Mouse (Mus musculus) gastrocnemius, adult 2 months (tissue): Measurements from ENCODE around the gene Itprid2. TPM values are rescaled to one million over a fixed set of nuclear protein-coding genes. Genes with fewer than 3 reads are reported as not detected.

ENCODE experiments used
- DNase-seq: peaks from one replicate; pipeline ENCODE4 v3.0.0; 2022
- H3K27ac ChIP-seq: fragments of 200-600 bp; 2 replicates; pipeline ENCODE4 v1.8.1; 2022; ENCODE audit warnings: mild to moderate bottlenecking
- H3K4me3 ChIP-seq: fragments of 200-600 bp; 2 replicates; pipeline ENCODE4 v1.8.1; 2022; ENCODE audit warnings: mild to moderate bottlenecking, moderate library complexity
- CTCF ChIP-seq: fragments of 200-600 bp; IDR thresholded peaks from 2 replicates; pipeline ENCODE4 v1.8.1; 2022; ENCODE audit warnings: antibody characterized with exemption, mild to moderate bottlenecking, moderate library complexity
- intact Hi-C: fragments of 180-260 bp; cut with DNase I; formaldehyde crosslinking; loops from one replicate; pipeline ENCODE4 v1.15.1; 2025
- total RNA-seq, 2 experiments: library from RNA; stranded (reverse); gene quantifications; 2 replicates each; pipeline ENCODE4 v1.2.3; 2021

The Itprid2 gene
- total RNA-seq, 2 experiments from 2014 or later = 14.6 to 17.5 TPM

DNA sequence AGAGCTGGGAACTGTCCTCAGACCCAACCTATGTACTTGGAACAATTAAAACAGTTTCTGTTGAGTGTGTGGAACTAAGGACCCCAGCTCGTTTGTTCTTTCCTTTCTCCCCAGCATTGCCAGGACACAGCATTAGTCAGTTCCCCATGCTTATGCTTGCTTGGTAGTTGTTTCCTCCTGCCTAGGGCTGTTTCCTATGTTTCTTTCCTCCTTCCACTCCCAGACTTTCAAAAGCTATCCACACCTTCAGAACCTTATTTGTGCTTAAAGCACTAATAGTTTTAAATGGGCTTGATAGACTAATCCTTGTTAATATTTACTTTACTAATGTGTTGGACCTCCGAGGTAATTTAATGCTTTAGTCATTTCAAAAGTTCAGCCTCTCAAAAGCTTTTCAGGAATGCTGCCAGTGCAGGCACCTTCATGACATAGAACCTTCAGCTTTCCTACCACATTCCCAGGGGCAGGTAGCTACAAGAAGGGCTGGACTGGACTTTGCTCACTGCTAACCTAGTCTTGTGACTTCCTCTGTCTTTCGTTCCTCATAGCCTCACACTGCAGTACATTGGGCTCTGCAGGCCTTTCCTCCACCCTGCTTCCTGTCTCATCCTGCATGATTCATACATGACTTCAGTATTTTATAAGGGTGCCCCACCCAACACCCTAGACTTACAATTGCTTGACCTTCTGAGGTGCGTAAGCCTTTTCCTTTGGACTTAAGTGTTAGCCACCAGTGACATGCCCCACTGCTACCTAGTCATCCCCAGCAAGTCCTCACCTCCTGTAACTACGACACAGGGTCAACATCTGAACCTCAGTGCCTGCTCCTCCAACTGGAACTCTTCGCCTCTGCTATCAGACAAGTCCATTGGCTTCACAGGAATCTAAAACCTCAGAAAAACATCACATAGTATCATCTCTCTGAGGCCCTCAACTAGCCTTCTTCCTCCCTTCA lies 16.3 kb upstream of the Itprid2 start:
- no peak for DNase-seq
- Histone ChIP-seq H3K27ac (no peak overlapping the region), H3K4me3 (no peak overlapping the region)
- intact Hi-C loops = no loop called here
- no peak for TF ChIP-seq CTCF

DNA sequence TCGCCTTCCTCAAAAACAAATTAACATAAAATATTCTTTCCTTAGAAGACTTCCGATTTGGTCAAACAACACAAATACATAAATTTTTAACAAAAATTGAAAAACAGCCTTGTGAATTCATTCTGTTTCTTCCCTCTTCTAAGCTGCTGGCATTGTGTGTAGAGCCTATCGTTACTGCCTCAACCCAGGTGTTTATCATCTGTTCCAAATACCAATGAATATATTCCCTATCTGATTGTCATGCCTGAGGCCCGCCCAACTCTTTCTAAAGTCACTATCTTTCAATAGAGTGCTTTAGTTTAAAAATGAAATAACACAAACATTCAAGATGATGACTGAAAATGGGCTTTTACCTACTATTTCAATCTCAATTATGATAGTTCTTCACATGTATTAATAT lies 11.9 kb upstream of the Itprid2 start:
- DNase-seq = no peak
- intact Hi-C loops = no loop called here
- H3K27ac ChIP-seq = no peak overlapping the region
- no peak for TF ChIP-seq CTCF
- no peak overlapping the region for H3K4me3 ChIP-seq

DNA sequence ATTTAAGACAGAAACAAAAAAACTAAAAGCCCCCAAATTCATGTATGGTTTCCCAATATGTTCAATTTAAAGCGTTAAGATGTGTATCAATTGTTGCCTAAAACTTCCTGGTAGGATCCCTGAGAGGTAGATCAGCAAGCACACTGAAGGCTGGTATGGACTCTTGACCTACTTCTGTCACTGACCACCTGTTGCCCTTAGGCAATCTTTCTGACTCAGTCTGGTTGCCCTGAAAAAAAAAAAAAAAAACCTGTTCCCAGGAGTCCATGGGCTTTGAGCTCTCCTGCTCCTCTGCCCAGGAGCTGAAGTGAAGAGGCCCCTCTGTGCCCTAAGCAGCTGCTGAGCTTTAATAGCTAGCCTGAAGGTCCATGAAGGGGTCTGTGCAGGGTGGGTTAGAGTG lies 7.5 kb upstream of the Itprid2 start:
- no peak for TF ChIP-seq CTCF
- intact Hi-C loops = loop anchor here (5.0 kb wide), 1 partner anchor 55 kb away; no protein-coding TSS in a partner anchor
- peak overlapping the region; percentile 73 for H3K27ac ChIP-seq
- peak; percentile 18 for DNase-seq
- H3K4me3 ChIP-seq = no peak overlapping the region

DNA sequence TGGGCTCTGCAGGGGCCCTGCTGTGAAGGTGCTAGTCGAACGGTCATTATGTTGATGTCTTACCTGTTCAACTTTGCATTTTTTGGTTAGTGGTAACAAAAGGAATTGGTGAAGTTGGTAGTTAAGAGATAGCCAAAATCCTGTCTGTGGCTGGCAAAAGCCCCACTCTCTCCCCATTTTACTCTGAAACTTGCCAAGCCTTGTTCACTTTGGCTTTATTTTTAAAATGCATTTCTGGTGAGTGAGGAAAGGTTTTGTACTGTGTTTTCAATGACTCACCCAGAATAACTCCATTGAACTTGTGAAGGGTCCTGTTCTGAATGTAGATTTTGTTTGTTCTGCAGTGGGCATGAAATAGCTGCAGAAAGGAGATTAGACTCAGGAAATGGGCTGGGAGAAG lies 4.9 kb upstream of the Itprid2 start:
- intact Hi-C loops = no loop called here
- H3K4me3 ChIP-seq = no peak overlapping the region
- TF ChIP-seq CTCF = no peak
- DNase-seq = no peak
- H3K27ac ChIP-seq = no peak overlapping the region

DNA sequence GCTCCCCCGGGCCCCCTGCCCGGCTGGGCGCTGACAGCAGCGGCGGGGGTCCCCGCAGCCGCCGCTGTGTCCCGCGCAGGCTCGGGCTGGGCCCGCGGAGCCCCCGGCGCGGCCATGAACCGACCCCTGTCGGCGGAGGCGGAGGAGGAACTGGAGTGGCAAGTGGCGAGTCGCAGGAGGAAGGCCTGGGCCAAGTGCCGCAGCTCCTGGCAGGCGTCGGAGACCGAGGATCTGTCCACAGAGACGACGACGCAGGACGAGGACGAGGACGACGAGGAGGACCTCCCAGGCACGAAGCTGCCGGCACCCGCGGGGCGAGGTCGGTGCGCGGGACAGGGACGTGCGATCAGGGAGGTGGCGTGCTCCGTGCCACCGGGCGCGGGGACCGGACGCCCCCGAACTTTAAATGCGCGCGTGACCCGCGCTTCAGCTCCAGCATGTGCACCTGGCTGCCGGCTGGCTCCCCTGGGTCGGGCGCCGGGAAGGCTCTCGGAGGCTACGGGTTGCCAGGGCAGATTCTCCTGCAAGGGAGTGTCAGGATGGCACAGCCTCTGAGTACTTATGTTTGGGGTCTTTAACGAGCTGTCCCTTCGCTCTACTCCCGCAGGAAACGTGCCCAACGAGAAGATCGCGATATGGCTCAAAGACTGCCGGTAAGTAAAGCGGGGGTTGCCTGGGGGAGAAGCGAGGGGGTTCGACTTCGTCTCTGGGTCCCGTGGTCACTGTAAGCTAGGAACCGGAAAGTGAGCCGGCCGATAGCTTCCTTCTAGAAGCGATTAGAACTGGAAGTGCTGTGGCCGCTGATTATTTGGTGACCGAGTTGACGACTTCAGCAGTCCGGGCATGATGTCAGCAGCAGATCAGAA lies 507 bp downstream of the Itprid2 start:
- Histone ChIP-seq H3K27ac (peak overlapping the region; percentile 99), H3K4me3 (peak overlapping the region; percentile 96)
- peak; percentile 28; the same call in 1 of the 2 replicates for TF ChIP-seq CTCF
- DNase-seq = peak; percentile 87
- intact Hi-C loops = loop anchor here (5.0 kb wide), 1 partner anchor 137 kb away; no protein-coding TSS in a partner anchor

DNA sequence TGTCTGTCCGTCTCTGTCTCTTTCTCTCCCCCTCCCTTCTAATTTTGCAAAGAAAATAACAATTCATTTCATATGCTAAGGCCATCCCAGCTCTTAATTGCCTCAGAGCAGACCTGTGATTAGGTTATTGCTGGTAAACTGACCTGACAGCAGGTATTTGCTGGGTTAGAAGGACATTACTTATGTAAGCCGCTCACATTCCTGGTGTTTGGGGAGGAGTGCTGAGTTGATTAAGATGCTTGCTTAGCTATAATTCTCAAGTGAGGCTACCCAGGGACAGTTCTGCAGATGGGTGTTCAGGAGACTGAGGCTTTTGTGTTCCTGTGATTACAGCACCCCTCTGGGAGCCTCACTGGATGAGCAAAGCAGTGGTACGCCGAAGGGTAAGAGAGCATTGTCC lies 3.8 kb downstream of the Itprid2 start:
- H3K27ac ChIP-seq = peak overlapping the region; percentile 43
- H3K4me3 ChIP-seq = peak overlapping the region; percentile 96
- no peak for DNase-seq
- TF ChIP-seq CTCF = no peak
- intact Hi-C loops = loop anchor here (5.0 kb wide), 1 partner anchor 133 kb away; no protein-coding TSS in a partner anchor

DNA sequence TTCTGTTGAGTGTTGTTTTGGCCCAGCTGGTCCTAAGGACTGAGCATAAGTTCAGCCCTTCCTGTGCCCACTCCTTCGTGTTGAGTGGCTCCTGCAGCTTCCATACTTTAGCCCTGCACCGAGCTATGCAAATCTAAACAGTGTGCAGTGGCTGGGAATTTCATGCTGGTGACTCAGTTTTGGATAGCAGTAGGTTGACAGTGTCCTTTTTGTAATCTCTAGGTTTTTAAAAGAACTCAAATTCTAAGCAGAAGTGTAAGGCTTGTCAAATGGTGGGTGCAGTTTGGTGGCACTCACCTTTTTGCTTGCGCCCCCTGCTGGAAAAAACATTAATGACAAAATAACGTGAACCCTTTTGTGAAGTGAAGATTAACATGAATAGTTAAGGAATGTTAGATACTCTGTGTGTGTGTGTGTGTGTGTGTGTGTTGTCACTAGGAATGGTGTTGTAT lies 11.1 kb downstream of the Itprid2 start:
- TF ChIP-seq CTCF = peak; percentile 76
- peak overlapping the region; percentile 74; the same call in 1 of the 2 replicates for H3K27ac ChIP-seq
- intact Hi-C loops = loop anchor here (1.0 kb wide), 1 partner anchor 134 kb away; no protein-coding TSS in a partner anchor
- DNase-seq = no peak
- H3K4me3 ChIP-seq = no peak overlapping the region

DNA sequence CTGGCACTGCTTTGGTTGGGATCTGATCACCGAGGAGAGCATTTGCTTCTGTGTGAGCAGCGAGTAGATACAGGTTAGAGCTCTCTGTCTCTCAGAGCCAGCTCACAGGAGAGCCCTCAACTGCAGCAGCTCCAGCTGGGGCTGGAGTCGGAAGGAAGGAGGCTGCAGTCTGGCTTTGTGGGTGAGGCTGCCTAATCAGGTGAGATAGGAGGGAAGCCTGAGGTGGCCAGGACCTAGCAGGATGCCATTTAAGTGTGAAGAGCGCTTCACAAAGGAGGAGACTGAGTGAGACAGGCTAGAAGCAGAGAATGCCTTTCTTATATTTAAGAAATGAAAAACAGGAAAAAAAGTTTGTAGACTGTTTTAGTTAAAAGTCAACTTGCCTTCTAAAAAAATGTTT lies 11.9 kb downstream of the Itprid2 start:
- intact Hi-C loops = no loop called here
- Histone ChIP-seq H3K4me3 (peak overlapping the region; percentile 41), H3K27ac (peak overlapping the region; percentile 74)
- no peak for TF ChIP-seq CTCF
- DNase-seq = no peak

DNA sequence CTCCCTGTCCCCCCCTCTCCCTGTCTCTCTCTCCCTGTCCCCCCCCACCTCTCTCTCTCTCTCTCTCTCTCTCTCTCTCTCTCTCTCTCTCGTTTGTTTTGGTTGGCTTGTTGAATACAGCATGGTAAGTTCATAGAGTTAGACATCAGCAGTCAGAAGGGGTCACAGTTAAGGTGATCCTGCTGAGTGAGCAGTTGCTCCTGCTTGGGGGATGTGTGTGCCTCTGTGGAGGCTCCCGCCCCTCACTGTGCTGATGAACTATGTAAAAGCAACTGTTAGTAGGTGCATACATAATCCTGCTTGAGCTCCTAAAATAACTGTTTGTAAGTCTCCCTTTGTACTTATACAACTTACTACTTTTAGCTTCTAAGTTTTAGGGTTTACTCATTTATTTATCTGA lies 12.6 kb downstream of the Itprid2 start:
- no peak for TF ChIP-seq CTCF
- no peak for DNase-seq
- Histone ChIP-seq H3K4me3 (no peak overlapping the region), H3K27ac (no peak overlapping the region)
- intact Hi-C loops = no loop called here

DNA sequence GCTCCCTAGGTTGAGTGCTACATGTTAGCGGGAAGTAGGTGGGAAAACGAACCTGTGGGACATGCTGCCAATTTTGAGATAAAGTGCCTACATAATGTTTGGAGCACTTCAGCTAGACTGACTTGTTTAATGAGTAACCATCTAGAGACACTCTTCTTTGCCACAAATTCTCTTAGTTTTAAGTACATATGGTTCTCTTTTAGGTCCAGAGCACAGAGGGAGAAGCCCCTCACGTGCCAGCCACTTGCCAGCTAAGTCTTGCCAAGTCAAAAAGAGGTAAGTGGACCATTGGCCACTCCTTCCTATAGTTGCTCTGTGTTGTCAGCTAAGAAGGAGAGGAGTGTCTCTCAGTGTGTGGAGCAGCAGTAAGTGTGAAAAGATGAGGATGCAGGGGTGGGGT lies 16.0 kb downstream of the Itprid2 start:
- intact Hi-C loops = loop anchor here (5.0 kb wide), 1 partner anchor 121 kb away; no protein-coding TSS in a partner anchor
- no peak overlapping the region for H3K4me3 ChIP-seq

DNA sequence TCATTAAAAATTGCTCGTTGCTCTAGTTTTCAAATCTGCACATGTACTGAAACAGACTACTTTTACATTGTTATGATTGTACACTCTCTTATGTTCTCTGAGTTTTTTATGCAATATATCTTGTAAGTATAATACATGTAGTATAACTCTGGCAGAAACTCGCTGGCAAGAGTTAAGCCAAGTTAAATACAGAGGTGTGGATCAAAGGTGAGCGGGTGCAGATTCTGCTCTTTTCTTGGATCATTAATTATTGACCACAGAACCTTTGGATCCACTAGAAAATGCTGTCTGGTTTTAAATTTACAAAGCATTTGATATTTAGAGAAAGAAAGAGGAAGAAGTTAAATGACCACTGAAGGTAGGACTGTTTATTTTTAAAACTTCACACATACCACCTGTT lies 16.5 kb downstream of the Itprid2 start:
- H3K27ac ChIP-seq = no peak overlapping the region
- intact Hi-C loops = loop anchor here (5.0 kb wide), 1 partner anchor 121 kb away; no protein-coding TSS in a partner anchor
- no peak overlapping the region for H3K4me3 ChIP-seq
- TF ChIP-seq CTCF = no peak
- no peak for DNase-seq

More for the DNA sequence above, 16.0 kb downstream of the Itprid2 start:
- H3K27ac ChIP-seq = no peak overlapping the region
- no peak for DNase-seq
- TF ChIP-seq CTCF = no peak

DNA sequence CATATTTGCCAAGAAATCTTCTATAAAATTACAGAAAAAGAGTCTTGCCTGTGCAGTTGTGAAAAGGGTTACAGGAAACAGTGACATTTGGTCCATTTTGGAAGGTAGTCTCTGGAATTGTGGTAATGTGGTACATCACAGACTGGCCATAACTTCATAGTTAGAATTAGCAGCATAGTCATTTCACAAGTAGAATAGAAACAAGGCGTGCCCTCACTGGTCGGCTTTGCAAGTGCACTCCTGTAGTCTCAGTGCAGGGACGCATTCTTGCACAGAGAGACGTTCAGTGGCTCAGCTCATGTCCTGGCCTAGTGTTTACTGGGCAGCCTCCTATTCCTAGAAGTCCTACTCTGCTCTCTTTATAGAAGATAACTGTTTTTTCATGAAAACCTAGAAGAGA lies 17.4 kb downstream of the Itprid2 start:
- TF ChIP-seq CTCF = no peak
- Histone ChIP-seq H3K4me3 (no peak overlapping the region), H3K27ac (no peak overlapping the region)
- intact Hi-C loops = loop anchor here (5.0 kb wide), 1 partner anchor 120 kb away; no protein-coding TSS in a partner anchor
- no peak for DNase-seq
